Mouse (Mus musculus): ENCODE measurements around the gene Rps6ka5. TPM values are rescaled to one million over a fixed set of nuclear protein-coding genes. Genes with fewer than 3 reads are reported as not detected.

Rps6ka5 gene
- polyA plus RNA-seq, 1 experiment from 2014 or later: 6.1 TPM

DNA sequence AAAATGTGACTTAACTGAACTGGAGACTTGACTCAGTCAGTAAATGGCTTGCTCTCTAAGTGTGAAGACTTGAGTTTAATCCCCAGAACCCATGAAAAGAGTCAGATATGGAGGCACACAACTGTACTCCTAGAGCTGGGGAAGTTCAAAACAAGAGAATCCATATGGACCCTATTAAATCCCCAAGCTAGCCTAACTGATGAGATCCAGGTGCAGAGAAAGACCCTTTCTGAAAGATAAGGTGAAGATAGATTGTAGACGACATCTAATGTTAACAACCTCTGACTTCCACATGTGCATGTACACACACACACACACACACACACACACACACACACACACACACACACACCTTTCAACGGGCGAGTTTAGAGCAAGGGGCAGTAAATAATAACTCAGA lies 86.1 kb downstream of the Rps6ka5 start:
- 32% methylated on average over 3 of the region's 3 CpGs for WGBS
- H3K4me2 ChIP-seq: no peak overlapping the region
- no peaks in the 10 kb centered on the region for H3K36me3 ChIP-seq
- no peak overlapping the region for H3K4me3 ChIP-seq
- no peaks in the 10 kb centered on the region for H3K27me3 ChIP-seq
- ATAC-seq (ENCODE audit: insufficient number of reproducible peaks, insufficient read depth, low FRiP score, low TSS enrichment, low read depth): no peak
- H3K9me3 ChIP-seq: no peaks in the 10 kb centered on the region
- H3K27ac ChIP-seq: no peak overlapping the region
- no peak overlapping the region for H3K9ac ChIP-seq
- peaks cover 12% of the 10 kb centered on the region for H3K4me1 ChIP-seq

DNA sequence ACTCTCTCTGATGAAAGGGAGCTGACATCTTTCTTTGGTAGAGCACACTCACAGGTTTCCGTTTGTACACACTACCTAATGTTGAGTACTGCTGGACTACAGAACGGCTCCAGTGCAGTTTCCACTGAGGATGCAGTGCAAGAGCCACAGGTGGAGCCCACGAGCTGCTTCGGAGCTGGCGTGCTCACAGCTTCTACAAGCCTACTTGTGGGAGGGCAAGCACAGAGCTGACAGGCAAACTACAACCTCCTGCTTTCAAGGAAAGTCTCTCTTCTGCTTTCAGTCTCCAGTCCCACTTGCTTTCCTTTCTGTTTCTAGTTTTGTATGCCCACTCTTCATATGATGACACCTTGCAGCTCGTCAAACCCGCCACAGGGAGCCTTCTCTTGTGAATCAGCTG lies 87.1 kb downstream of the Rps6ka5 start:
- H3K27ac ChIP-seq: no peak overlapping the region; the same call in 1 of the 2 replicates

GRCm38 (mm10) chr12:100637886-100638285 lies 88.9 kb downstream of the Rps6ka5 start:
- H3K4me1 ChIP-seq: peaks cover 12% of the 10 kb centered on the region
- no peak for ATAC-seq (ENCODE audit: insufficient number of reproducible peaks, insufficient read depth, low FRiP score, low TSS enrichment, low read depth)
- no peaks in the 10 kb centered on the region for H3K9me3 ChIP-seq
- no peaks in the 10 kb centered on the region for H3K36me3 ChIP-seq
- no peak overlapping the region for H3K27ac ChIP-seq
- H3K4me3 ChIP-seq: no peak overlapping the region
- 92% methylated on average over 8 of the region's 8 CpGs for WGBS
- H3K27me3 ChIP-seq: no peaks in the 10 kb centered on the region
- H3K9ac ChIP-seq: no peak overlapping the region
- H3K4me2 ChIP-seq: no peak overlapping the region

More for the DNA sequence above, 87.1 kb downstream of the Rps6ka5 start:
- Histone ChIP-seq H3K9me3 (no peaks in the 10 kb centered on the region), H3K9ac (0 out of 2 replicates have a peak overlapping the region, but pooled peaks have one; percentile 6), H3K4me3 (no peak overlapping the region), H3K27me3 (no peaks in the 10 kb centered on the region), H3K4me2 (0 out of 2 replicates have a peak overlapping the region, but pooled peaks have one; percentile 16), H3K36me3 (no peaks in the 10 kb centered on the region), H3K4me1 (peaks cover 12% of the 10 kb centered on the region)
- 21% methylated on average over 7 of the region's 7 CpGs for WGBS
- no peak for ATAC-seq (ENCODE audit: insufficient number of reproducible peaks, insufficient read depth, low FRiP score, low TSS enrichment, low read depth)

GRCm38 (mm10) chr12:100636733-100637132 lies 90.0 kb downstream of the Rps6ka5 start:
- ATAC-seq (ENCODE audit: insufficient number of reproducible peaks, insufficient read depth, low FRiP score, low TSS enrichment, low read depth): no peak
- Histone ChIP-seq H3K4me1 (peaks cover 12% of the 10 kb centered on the region), H3K9me3 (no peaks in the 10 kb centered on the region), H3K9ac (no peak overlapping the region), H3K27ac (no peak overlapping the region), H3K4me3 (no peak overlapping the region), H3K27me3 (no peaks in the 10 kb centered on the region), H3K4me2 (no peak overlapping the region), H3K36me3 (no peaks in the 10 kb centered on the region)
- WGBS: 60% methylated on average over 3 of the region's 3 CpGs

DNA sequence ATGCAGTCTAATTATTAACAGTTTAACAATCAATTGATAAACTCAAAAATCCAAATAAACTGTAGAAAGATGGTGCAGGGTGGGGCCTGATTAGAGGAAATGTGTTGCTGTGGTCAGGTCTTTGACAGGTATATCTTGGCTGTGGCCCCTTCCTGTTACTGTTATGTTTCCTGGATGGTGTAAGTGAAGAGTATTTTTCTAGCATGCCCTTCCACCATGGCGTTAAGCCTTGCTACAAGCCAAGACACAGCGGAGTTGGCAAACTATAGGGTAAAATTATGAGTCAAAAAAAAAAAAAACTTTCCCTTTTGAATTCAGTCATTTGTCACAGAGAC lies 90.5 kb downstream of the Rps6ka5 start:
- no peak overlapping the region for H3K27ac ChIP-seq

GRCm38 (mm10) chr12:100635601-100636298 lies 91.0 kb downstream of the Rps6ka5 start:
- no peak overlapping the region for H3K27ac ChIP-seq
- no peaks in the 10 kb centered on the region for H3K36me3 ChIP-seq
- H3K4me1 ChIP-seq: peaks cover 10% of the 10 kb centered on the region
- no peak for ATAC-seq (ENCODE audit: insufficient number of reproducible peaks, insufficient read depth, low FRiP score, low TSS enrichment, low read depth)
- no peaks in the 10 kb centered on the region for H3K9me3 ChIP-seq
- H3K9ac ChIP-seq: no peak overlapping the region
- no peak overlapping the region for H3K4me3 ChIP-seq
- 85% methylated on average over 6 of the region's 6 CpGs for WGBS
- no peaks in the 10 kb centered on the region for H3K27me3 ChIP-seq
- H3K4me2 ChIP-seq: no peak overlapping the region

More for the DNA sequence above, 90.5 kb downstream of the Rps6ka5 start:
- Histone ChIP-seq H3K4me2 (no peak overlapping the region), H3K27me3 (no peaks in the 10 kb centered on the region), H3K9ac (no peak overlapping the region), H3K4me1 (peaks cover 12% of the 10 kb centered on the region), H3K9me3 (no peaks in the 10 kb centered on the region), H3K36me3 (no peaks in the 10 kb centered on the region), H3K4me3 (no peak overlapping the region)
- no peak for ATAC-seq (ENCODE audit: insufficient number of reproducible peaks, insufficient read depth, low FRiP score, low TSS enrichment, low read depth)
- WGBS: 90% methylated on average over 2 of the region's 2 CpGs

GRCm38 (mm10) chr12:100633231-100633630 lies 93.6 kb downstream of the Rps6ka5 start:
- Histone ChIP-seq H3K9ac (no peak overlapping the region), H3K4me3 (no peak overlapping the region), H3K4me1 (no peaks in the 10 kb centered on the region), H3K36me3 (no peaks in the 10 kb centered on the region), H3K27ac (no peak overlapping the region), H3K9me3 (no peaks in the 10 kb centered on the region), H3K27me3 (no peaks in the 10 kb centered on the region), H3K4me2 (no peak overlapping the region)
- WGBS: 82% methylated on average over 3 of the region's 3 CpGs
- no peak for ATAC-seq (ENCODE audit: insufficient number of reproducible peaks, insufficient read depth, low FRiP score, low TSS enrichment, low read depth)

GRCm38 (mm10) chr12:100631286-100631685 lies 95.5 kb downstream of the Rps6ka5 start:
- ATAC-seq (ENCODE audit: insufficient number of reproducible peaks, insufficient read depth, low FRiP score, low TSS enrichment, low read depth): no peak
- H3K4me2 ChIP-seq: no peak overlapping the region
- H3K36me3 ChIP-seq: no peaks in the 10 kb centered on the region
- no peak overlapping the region for H3K4me3 ChIP-seq
- peaks cover 4% of the 10 kb centered on the region; the same call in 1 of the 2 replicates for H3K4me1 ChIP-seq
- no peak overlapping the region for H3K9ac ChIP-seq
- H3K27ac ChIP-seq: no peak overlapping the region
- no peaks in the 10 kb centered on the region for H3K9me3 ChIP-seq
- no peaks in the 10 kb centered on the region for H3K27me3 ChIP-seq
- WGBS: 91% methylated on average over 7 of the region's 7 CpGs

GRCm38 (mm10) chr12:100629126-100629920 lies 97.5 kb downstream of the Rps6ka5 start:
- Histone ChIP-seq H3K9me3 (no peaks in the 10 kb centered on the region), H3K9ac (no peak overlapping the region), H3K27ac (no peak overlapping the region), H3K27me3 (no peaks in the 10 kb centered on the region), H3K4me2 (no peak overlapping the region), H3K4me3 (no peak overlapping the region), H3K4me1 (peaks cover 7% of the 10 kb centered on the region; the same call in 1 of the 2 replicates), H3K36me3 (no peaks in the 10 kb centered on the region)
- no peak for ATAC-seq (ENCODE audit: insufficient number of reproducible peaks, insufficient read depth, low FRiP score, low TSS enrichment, low read depth)
- 84% methylated on average over 6 of the region's 6 CpGs for WGBS

DNA sequence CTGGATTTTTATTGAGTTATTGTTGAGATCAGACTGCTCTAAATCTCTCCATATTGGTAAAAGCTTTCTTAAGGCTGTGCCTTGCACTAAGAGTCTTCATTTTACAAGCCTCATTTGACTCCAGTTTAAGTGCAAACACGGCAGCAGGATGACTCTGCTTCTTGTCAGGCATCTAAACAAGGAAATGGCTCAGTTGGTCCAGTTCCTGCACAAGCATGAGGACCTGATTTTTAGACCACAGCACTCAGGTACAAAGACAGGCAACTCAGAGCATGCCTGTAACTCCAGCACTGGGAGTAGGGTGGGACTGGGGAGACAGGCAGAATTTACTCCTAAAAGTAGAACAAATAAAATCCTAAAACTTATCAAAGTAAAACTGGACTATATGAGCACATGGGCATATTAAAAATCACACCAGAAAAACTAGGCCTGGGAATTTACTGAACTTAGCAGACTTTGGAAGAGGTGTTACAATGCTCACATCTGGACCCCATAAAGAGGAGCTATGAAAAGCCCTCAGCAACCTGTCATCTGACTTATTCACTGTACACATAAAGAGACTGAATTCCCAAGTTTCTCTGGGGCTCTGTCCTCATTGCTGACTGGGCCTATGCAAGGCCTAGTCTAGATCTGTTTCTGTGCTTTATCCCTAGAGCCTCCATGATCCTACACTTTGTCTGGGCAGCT lies 99.6 kb downstream of the Rps6ka5 start:
- no peaks in the 10 kb centered on the region for H3K9me3 ChIP-seq
- H3K36me3 ChIP-seq: no peaks in the 10 kb centered on the region
- no peak overlapping the region for H3K4me2 ChIP-seq
- no peak overlapping the region for H3K27ac ChIP-seq
- no peak overlapping the region for H3K4me3 ChIP-seq
- no peaks in the 10 kb centered on the region for H3K27me3 ChIP-seq
- no peak for ATAC-seq (ENCODE audit: insufficient number of reproducible peaks, insufficient read depth, low FRiP score, low TSS enrichment, low read depth)
- 45% methylated on average over 1 of the region's 1 CpGs for WGBS
- H3K9ac ChIP-seq: no peak overlapping the region
- H3K4me1 ChIP-seq: peaks cover 7% of the 10 kb centered on the region; the same call in 1 of the 2 replicates

- H3K9me3 ChIP-seq: no peaks in the 10 kb centered on the region
- 67% methylated on average over 4 of the region's 4 CpGs for WGBS
These were observed 100.4 kb downstream of the Rps6ka5 start for GRCm38 (mm10) chr12:100626273-100626990.

More at GRCm38 (mm10) chr12:100626273-100626990, 100.4 kb downstream of the Rps6ka5 start:
- H3K4me3 ChIP-seq: no peak overlapping the region
- H3K36me3 ChIP-seq: no peaks in the 10 kb centered on the region
- no peak overlapping the region for H3K27ac ChIP-seq
- H3K4me1 ChIP-seq: peaks cover 7% of the 10 kb centered on the region; the same call in 1 of the 2 replicates
- H3K9ac ChIP-seq: no peak overlapping the region
- H3K4me2 ChIP-seq: no peak overlapping the region
- H3K27me3 ChIP-seq: no peaks in the 10 kb centered on the region
- ATAC-seq (ENCODE audit: insufficient number of reproducible peaks, insufficient read depth, low FRiP score, low TSS enrichment, low read depth): no peak

Measured in embryonic facial prominence, embryonic 13.5 days (tissue).